Mouse (Mus musculus): ENCODE results near the gene Ankrd24. TPM values are rescaled to one million over a fixed set of nuclear protein-coding genes. Genes with fewer than 3 reads are reported as not detected.

The Ankrd24 gene
- total and polyA plus RNA-seq, 3 experiments: 9.8 to 16.3 (median 13.4) TPM

- DNase-seq (ENCODE audit: low spot score): no peak
- H3K36me3 ChIP-seq (replicated peaks): peaks cover 6% of the 10 kb centered on the region
- TF ChIP-seq POLR2AphosphoS5 (IDR thresholded peaks at IDR 0.05; ENCODE audit: insufficient replicate concordance, low read depth, low read length) (no peak), GATA2 (IDR thresholded peaks at IDR 0.05; ENCODE audit: borderline replicate concordance, low read depth, low read length) (no peak), GATA1 (IDR thresholded peaks at IDR 0.05; ENCODE audit: borderline replicate concordance, low read length) (no peak), TAL1 (conservative IDR thresholded peaks at IDR 0.05; ENCODE audit: low read depth, low read length) (no peak), CTCF (IDR thresholded peaks at IDR 0.05; ENCODE audit: low read depth, low read length) (no peak)
- ATAC-seq (ENCODE audit: extremely low read depth, insufficient number of reproducible peaks, low FRiP score, poor library complexity, severe bottlenecking): no peak
- no peak overlapping the region for H3K4me3 ChIP-seq (ENCODE audit: low read depth, low read length)
- peaks cover 43% of the 10 kb centered on the region for H3K27me3 ChIP-seq (ENCODE audit: insufficient read depth, low read length)
- H3K4me1 ChIP-seq (ENCODE audit: insufficient read depth, low read depth, low read length): peaks cover 77% of the 10 kb centered on the region
- H3K9me3 ChIP-seq (replicated peaks): no peaks in the 10 kb centered on the region
Observed at GRCm38 (mm10) chr10:81598342-81598741, 30.0 kb upstream of the Ankrd24 start.

GRCm38 (mm10) chr10:81598871-81599270 is 29.5 kb upstream of the Ankrd24 start:
- peaks cover 72% of the 10 kb centered on the region for H3K4me1 ChIP-seq (ENCODE audit: insufficient read depth, low read depth, low read length)
- no peak overlapping the region for H3K4me3 ChIP-seq (ENCODE audit: low read depth, low read length)
- TF ChIP-seq POLR2AphosphoS5 (IDR thresholded peaks at IDR 0.05; ENCODE audit: insufficient replicate concordance, low read depth, low read length) (no peak), CTCF (IDR thresholded peaks at IDR 0.05; ENCODE audit: low read depth, low read length) (no peak), TAL1 (conservative IDR thresholded peaks at IDR 0.05; ENCODE audit: low read depth, low read length) (no peak), GATA2 (IDR thresholded peaks at IDR 0.05; ENCODE audit: borderline replicate concordance, low read depth, low read length) (no peak), GATA1 (IDR thresholded peaks at IDR 0.05; ENCODE audit: borderline replicate concordance, low read length) (no peak)
- no peaks in the 10 kb centered on the region for H3K9me3 ChIP-seq (replicated peaks)
- peaks cover 38% of the 10 kb centered on the region for H3K27me3 ChIP-seq (ENCODE audit: insufficient read depth, low read length)
- no peak for DNase-seq (ENCODE audit: low spot score)
- no peak for ATAC-seq (ENCODE audit: extremely low read depth, insufficient number of reproducible peaks, low FRiP score, poor library complexity, severe bottlenecking)
- H3K36me3 ChIP-seq (replicated peaks): peaks cover 5% of the 10 kb centered on the region

- no peak for DNase-seq (ENCODE audit: low spot score)
- no peak for TF ChIP-seq GATA1 (IDR thresholded peaks at IDR 0.05; ENCODE audit: borderline replicate concordance, low read length)
- no peak for TF ChIP-seq TAL1 (conservative IDR thresholded peaks at IDR 0.05; ENCODE audit: low read depth, low read length)
- TF ChIP-seq POLR2AphosphoS5 (IDR thresholded peaks at IDR 0.05; ENCODE audit: insufficient replicate concordance, low read depth, low read length): no peak
- no peak for TF ChIP-seq GATA2 (IDR thresholded peaks at IDR 0.05; ENCODE audit: borderline replicate concordance, low read depth, low read length)
- no peak for TF ChIP-seq CTCF (IDR thresholded peaks at IDR 0.05; ENCODE audit: low read depth, low read length)
- Histone ChIP-seq H3K36me3 (replicated peaks) (no peaks in the 10 kb centered on the region), H3K4me1 (ENCODE audit: insufficient read depth, low read depth, low read length) (peaks cover 75% of the 10 kb centered on the region), H3K4me3 (ENCODE audit: low read depth, low read length) (no peak overlapping the region), H3K9me3 (replicated peaks) (no peaks in the 10 kb centered on the region), H3K27me3 (ENCODE audit: insufficient read depth, low read length) (peaks cover 31% of the 10 kb centered on the region)
- no peak for ATAC-seq (ENCODE audit: extremely low read depth, insufficient number of reproducible peaks, low FRiP score, poor library complexity, severe bottlenecking)
Observed at GRCm38 (mm10) chr10:81599630-81600029, 28.7 kb upstream of the Ankrd24 start.

- no peak for TF ChIP-seq GATA1 (IDR thresholded peaks at IDR 0.05; ENCODE audit: borderline replicate concordance, low read length)
- no peak for TF ChIP-seq TAL1 (conservative IDR thresholded peaks at IDR 0.05; ENCODE audit: low read depth, low read length)
- H3K4me1 ChIP-seq (ENCODE audit: insufficient read depth, low read depth, low read length): peaks cover 80% of the 10 kb centered on the region
- no peaks in the 10 kb centered on the region for H3K9me3 ChIP-seq (replicated peaks)
- no peak overlapping the region; the same call in 1 of the 2 replicates for H3K4me3 ChIP-seq (ENCODE audit: low read depth, low read length)
- ATAC-seq (ENCODE audit: extremely low read depth, insufficient number of reproducible peaks, low FRiP score, poor library complexity, severe bottlenecking) (no peak), DNase-seq (ENCODE audit: low spot score) (no peak)
- no peaks in the 10 kb centered on the region for H3K36me3 ChIP-seq (replicated peaks)
- peaks cover 27% of the 10 kb centered on the region for H3K27me3 ChIP-seq (ENCODE audit: insufficient read depth, low read length)
Observed at GRCm38 (mm10) chr10:81600096-81600495, 28.2 kb upstream of the Ankrd24 start.

DNA sequence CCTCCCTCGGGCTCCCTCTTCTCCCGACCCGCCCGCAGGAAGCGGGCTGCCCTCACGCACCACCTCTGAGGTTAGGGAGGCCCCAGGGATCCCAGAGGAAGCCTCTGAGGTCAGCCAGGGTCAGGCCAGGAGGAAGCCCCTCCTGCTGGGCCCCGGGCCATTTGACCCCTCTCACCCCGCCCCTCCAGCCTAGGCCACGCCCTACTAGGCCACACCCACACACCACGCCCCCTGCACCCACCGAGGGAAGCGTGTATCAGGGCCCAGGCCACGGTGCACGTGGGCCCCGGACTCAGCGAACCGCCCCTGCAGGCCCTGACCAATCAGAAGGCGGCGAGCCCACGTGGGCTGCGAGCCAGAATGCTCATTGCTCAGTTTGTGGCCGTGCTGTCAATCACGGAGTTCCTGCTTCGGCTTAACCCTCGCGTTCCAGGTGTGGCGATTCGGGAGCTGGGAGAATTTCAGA is 27.6 kb upstream of the Ankrd24 start, which contains the start of gene Tle6:
Gene Tle6, minus strand, starts transcription at position 336 of the 466 bp plus-strand sequence.
- Histone ChIP-seq H3K9me3 (replicated peaks) (no peaks in the 10 kb centered on the region), H3K4me1 (ENCODE audit: insufficient read depth, low read depth, low read length) (peaks cover 81% of the 10 kb centered on the region), H3K4me3 (ENCODE audit: low read depth, low read length) (peak within 1 kb of the TSS; percentile 68), H3K36me3 (replicated peaks) (no peaks in the 10 kb centered on the region), H3K27me3 (ENCODE audit: insufficient read depth, low read length) (peaks cover 20% of the 10 kb centered on the region)
- DNase-seq (ENCODE audit: low spot score) (peak; percentile 100), ATAC-seq (ENCODE audit: extremely low read depth, insufficient number of reproducible peaks, low FRiP score, poor library complexity, severe bottlenecking) (peak; percentile 89)
- TF ChIP-seq GATA2 (IDR thresholded peaks at IDR 0.05; ENCODE audit: borderline replicate concordance, low read depth, low read length) (no peak), TAL1 (conservative IDR thresholded peaks at IDR 0.05; ENCODE audit: low read depth, low read length) (no peak), CTCF (IDR thresholded peaks at IDR 0.05; ENCODE audit: low read depth, low read length) (no peak), GATA1 (IDR thresholded peaks at IDR 0.05; ENCODE audit: borderline replicate concordance, low read length) (no peak), POLR2AphosphoS5 (IDR thresholded peaks at IDR 0.05; ENCODE audit: insufficient replicate concordance, low read depth, low read length) (no peak)

DNA sequence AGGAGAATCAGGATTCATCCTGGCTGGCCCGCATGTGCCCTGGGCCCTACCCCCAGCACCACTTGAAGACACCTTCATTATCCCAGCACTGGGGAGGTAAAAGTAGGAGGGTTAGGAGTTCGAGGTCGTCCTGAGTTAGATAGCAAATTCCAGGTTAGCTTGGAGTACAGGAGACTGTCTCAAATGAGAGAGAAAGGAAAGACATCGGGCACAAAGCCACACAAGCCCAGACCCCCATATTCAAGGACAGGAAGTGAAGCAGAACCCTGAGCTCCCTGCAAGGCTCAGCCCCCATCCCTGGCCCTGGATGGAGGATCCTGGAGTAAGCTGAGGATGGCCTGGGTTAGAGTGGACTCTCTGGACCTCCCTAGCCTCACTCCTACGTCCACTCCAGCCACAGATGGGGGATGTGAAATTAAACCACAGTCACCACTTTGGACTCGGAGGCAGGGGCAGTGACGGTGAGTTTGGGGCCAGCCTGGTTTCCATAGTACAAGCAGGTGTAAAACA is 26.9 kb upstream of the Ankrd24 start:
- H3K4me1 ChIP-seq (ENCODE audit: insufficient read depth, low read depth, low read length): peaks cover 80% of the 10 kb centered on the region
- peak overlapping the region; percentile 68 for H3K4me3 ChIP-seq (ENCODE audit: low read depth, low read length)
- no peak for ATAC-seq (ENCODE audit: extremely low read depth, insufficient number of reproducible peaks, low FRiP score, poor library complexity, severe bottlenecking)
- TF ChIP-seq POLR2AphosphoS5 (IDR thresholded peaks at IDR 0.05; ENCODE audit: insufficient replicate concordance, low read depth, low read length): no peak
- no peak for TF ChIP-seq TAL1 (conservative IDR thresholded peaks at IDR 0.05; ENCODE audit: low read depth, low read length)
- TF ChIP-seq CTCF (IDR thresholded peaks at IDR 0.05; ENCODE audit: low read depth, low read length): no peak
- no peaks in the 10 kb centered on the region for H3K36me3 ChIP-seq (replicated peaks)
- H3K9me3 ChIP-seq (replicated peaks): no peaks in the 10 kb centered on the region
- peaks cover 14% of the 10 kb centered on the region for H3K27me3 ChIP-seq (ENCODE audit: insufficient read depth, low read length)
- no peak for DNase-seq (ENCODE audit: low spot score)

Measured in G1E (cell line).